Mouse (Mus musculus) E14TG2a.4 (cell line): ENCODE measurements around the gene 0610012G03Rik.

ENCODE experiments used
- CTCF ChIP-seq: conservative IDR thresholded peaks from 2 replicates; pipeline ENCODE4 v1.5.1; 2014; ENCODE audit warnings: low read length
- NANOG ChIP-seq: IDR thresholded peaks from 2 replicates; pipeline ENCODE4 v1.6.1; 2014; ENCODE audit warnings: borderline replicate concordance, low read length, mixed read lengths

- TF ChIP-seq CTCF, result no peak
- no peak for TF ChIP-seq NANOG
Observed at GRCm38 (mm10) chr16:31917776-31918175, 30.5 kb downstream of the 0610012G03Rik start.
